26 mouse cellular contexts compared by ENCODE assay signal in genomic region chr11:82783453-82783852, GRCm38 (mm10). TPM values are rescaled to one million over a fixed set of nuclear protein-coding genes. Genes with fewer than 3 reads are reported as not detected.
"Had no signal": no experiment of that assay in that cellular context is flagged by ENCODE, and none has a peak within 500 bp of the region (broad histone marks: within the 10 kb centered on the region; RNA-seq: fewer than 3 reads in every experiment).

No protein-coding gene starts in this region.

- H3K4me3 ChIP-seq: heart, embryonic 13.5 days; heart, embryonic 15.5 days; hindbrain, embryonic 12.5 days; layer of hippocampus, adult 2 months; left cerebral cortex, adult 2 months; limb, embryonic 10.5 days; limb, embryonic 12.5 days; liver, embryonic 13.5 days had no signal

- H3K4me2 ChIP-seq: heart, embryonic 11.5 days; heart, embryonic 15.5 days; hindbrain, embryonic 12.5 days; hindbrain, embryonic 14.5 days; limb, embryonic 12.5 days had no signal

- ATAC-seq: forebrain, postnatal 0 days; hindbrain, embryonic 16.5 days; inflammation-experienced regulatory T-cells, adult 6 months; intestine, postnatal 0 days had no signal

- H3K27ac ChIP-seq: heart, embryonic 13.5 days; heart, embryonic 15.5 days; hindbrain, embryonic 12.5 days; hindbrain, embryonic 14.5 days; layer of hippocampus, adult 2 months; left cerebral cortex, adult 2 months; limb, embryonic 10.5 days; limb, embryonic 12.5 days; liver, embryonic 13.5 days had no signal

- H3K9ac ChIP-seq: forebrain, postnatal 0 days; heart, embryonic 13.5 days; heart, embryonic 15.5 days; hindbrain, embryonic 12.5 days; hindbrain, embryonic 14.5 days; limb, embryonic 12.5 days; liver, embryonic 13.5 days had no signal

- H3K27me3 ChIP-seq: heart, embryonic 13.5 days; heart, embryonic 15.5 days; hindbrain, embryonic 12.5 days; limb, embryonic 12.5 days; liver, embryonic 13.5 days had no signal

- H3K9me3 ChIP-seq: heart, embryonic 13.5 days; heart, embryonic 15.5 days; hindbrain, embryonic 12.5 days; limb, embryonic 10.5 days; limb, embryonic 12.5 days; liver, embryonic 13.5 days had no signal

- DNase-seq: forebrain, postnatal 0 days; gastrocnemius, postnatal 14 days; gastrocnemius, postnatal 36 days; heart, adult 18-20 months; heart, postnatal 14 days; heart, postnatal 36 days; kidney, adult 18-20 months; kidney, adult 8-10 months; kidney, postnatal 10 days; kidney, postnatal 25 days; kidney, postnatal 4 days; liver; liver, embryonic 13.5 days had no signal

RNA-seq across cellular contexts. Expression of gene Cct6b, which starts 19.3 kb away (rescaled TPM):
- total RNA-seq: forebrain, postnatal 0 days; hematopoietic stem cell, adult 5-6 weeks; left cerebral cortex, adult 2 months had no signal
